Mouse (Mus musculus): ENCODE measurements around the gene Lbx1.
A peak's percentile ranks its signal among the peaks of the same experiment; 100 is the strongest.

The Lbx1 gene

GRCm38 (mm10) chr19:45215431-45215830 lies 20.2 kb downstream of the Lbx1 start:
- no peak for DNase-seq (ENCODE audit: low spot score in 2 of 2)

GRCm38 (mm10) chr19:45209776-45210422 lies 25.7 kb downstream of the Lbx1 start:
- peak in 1 of 2 experiments; percentile 55 for DNase-seq (ENCODE audit: low spot score in 2 of 2)

GRCm38 (mm10) chr19:45209191-45209590 lies 26.4 kb downstream of the Lbx1 start:
- no peak for DNase-seq (ENCODE audit: low spot score in 2 of 2)

GRCm38 (mm10) chr19:45208438-45209060 lies 27.1 kb downstream of the Lbx1 start:
- peak in 1 of 2 experiments; percentile 59 for DNase-seq (ENCODE audit: low spot score in 2 of 2)

- no peak for DNase-seq (ENCODE audit: low spot score in 2 of 2)
Measured at GRCm38 (mm10) chr19:45207662-45208437, 27.8 kb downstream of the Lbx1 start.

GRCm38 (mm10) chr19:45207153-45207552 lies 28.5 kb downstream of the Lbx1 start:
- no peak for DNase-seq (ENCODE audit: low spot score in 2 of 2)

GRCm38 (mm10) chr19:45205311-45206105 lies 30.1 kb downstream of the Lbx1 start:
- no peak for DNase-seq (ENCODE audit: low spot score in 2 of 2)

- no peak for DNase-seq (ENCODE audit: low spot score in 2 of 2)
Measured at GRCm38 (mm10) chr19:45196967-45197366, 38.6 kb downstream of the Lbx1 start.

- DNase-seq (ENCODE audit: low spot score in 2 of 2) = no peak
Measured at GRCm38 (mm10) chr19:45194651-45195050, 41.0 kb downstream of the Lbx1 start.
